Mouse (Mus musculus) stomach, postnatal 0 days (tissue): ENCODE results near the gene Msi2.

Source experiments
- CTCF ChIP-seq: IDR thresholded peaks from 2 replicates; pipeline ENCODE4 v1.5.1; 2016; ENCODE audit warnings: antibody characterized with exemption, low read depth, mild to moderate bottlenecking, moderate library complexity
- EP300 ChIP-seq: optimal IDR thresholded peaks from 2 replicates; pipeline ENCODE3; 2016; ENCODE audit warnings: antibody characterized with exemption

DNA sequence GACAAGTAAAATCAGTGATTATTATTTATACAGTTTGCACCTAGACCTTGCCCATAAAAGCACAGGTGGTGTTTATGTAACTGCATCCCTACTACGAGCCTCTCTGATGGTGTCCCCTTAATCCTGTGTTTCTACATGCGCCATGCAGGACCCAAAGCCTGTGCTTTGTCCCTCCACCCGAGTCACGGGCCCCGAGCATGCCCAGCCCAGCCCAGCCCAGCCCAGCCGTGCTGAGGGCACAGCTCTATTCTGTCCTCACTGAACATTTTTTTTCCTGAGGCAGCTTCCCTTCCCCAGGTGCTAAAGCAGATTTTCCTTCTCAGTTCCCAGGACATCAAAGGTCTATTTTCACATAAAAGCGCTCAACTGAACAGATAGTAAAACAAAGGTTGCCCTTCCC is 41.0 kb downstream of the Msi2 start:
- no peak for TF ChIP-seq CTCF
- no peak for TF ChIP-seq EP300
